8 mouse cellular contexts compared by ENCODE assay signal in genomic region chr7:45305275-45305674, GRCm38 (mm10). TPM values are rescaled to one million over a fixed set of nuclear protein-coding genes. Genes with fewer than 3 reads are reported as not detected.
DNase-seq lines count a peak whose midpoint lies in the region; ATAC-seq lines count a peak whose summit lies in the region.

No protein-coding gene starts in this region.

- H3K4me1 ChIP-seq in limb, embryonic 12.5 days (replicated peaks): peaks cover 15% of the 10 kb centered on the region
- H3K4me1 ChIP-seq in midbrain, embryonic 12.5 days: peaks cover 18% of the 10 kb centered on the region; the same call in 1 of the 2 replicates

- peak overlapping the region; percentile 26 for H3K4me3 ChIP-seq in limb, embryonic 12.5 days (replicated peaks)
- H3K4me3 ChIP-seq in midbrain, embryonic 12.5 days: peak overlapping the region; percentile 31

- H3K9ac ChIP-seq in limb, embryonic 12.5 days (replicated peaks): no peak overlapping the region
- peak overlapping the region; percentile 31; the same call in 1 of the 2 replicates for H3K9ac ChIP-seq in midbrain, embryonic 12.5 days (replicated peaks)

- 3% methylated on average over 17 of the region's 17 CpGs for WGBS in limb, embryonic 12.5 days
- whole genome bisulfite sequencing in midbrain, embryonic 12.5 days: 4% methylated on average over 17 of the region's 17 CpGs

- peak overlapping the region; percentile 44 for H3K4me2 ChIP-seq in limb, embryonic 12.5 days
- peak overlapping the region; percentile 51 for H3K4me2 ChIP-seq in midbrain, embryonic 12.5 days (replicated peaks)

- ATAC-seq in common myeloid progenitor, adult 5-6 weeks (replicated peaks; ENCODE audit: low read depth, poor library complexity, severe bottlenecking): peak; percentile 59
- no peak for ATAC-seq in limb, embryonic 12.5 days (ENCODE audit: insufficient number of reproducible peaks, insufficient read depth, low FRiP score, low TSS enrichment, low read depth)
- peak; percentile 61 for ATAC-seq in midbrain, embryonic 12.5 days (ENCODE audit: low FRiP score, low read depth)

- peaks cover 22% of the 10 kb centered on the region for H3K36me3 ChIP-seq in limb, embryonic 12.5 days
- H3K36me3 ChIP-seq in midbrain, embryonic 12.5 days: no peaks in the 10 kb centered on the region

- peak; percentile 35 for DNase-seq in 3T3-L1 (ENCODE audit: low read depth, low spot score)
- DNase-seq in ZHBTc4 (ENCODE audit: low read depth, low spot score): peak; percentile 93
- peak; percentile 61 for DNase-seq in gastrocnemius, postnatal 14 days
- DNase-seq in kidney, adult 9 months: peak; percentile 82
- peak; percentile 14 to 68 for DNase-seq in spleen, postnatal 10 days (ENCODE audit: low spot score in 2 of 2)

- H3K9me3 ChIP-seq in limb, embryonic 12.5 days: no peaks in the 10 kb centered on the region
- H3K9me3 ChIP-seq in midbrain, embryonic 12.5 days: no peaks in the 10 kb centered on the region

- H3K27me3 ChIP-seq in limb, embryonic 12.5 days: peaks cover 9% of the 10 kb centered on the region
- H3K27me3 ChIP-seq in midbrain, embryonic 12.5 days: peaks cover 15% of the 10 kb centered on the region; the same call in 1 of the 2 replicates

- intact Hi-C loops in gastrocnemius, postnatal 14 days (cut with DNase I; ENCODE audit: low total_unique reads): no loop called here

- H3K27ac ChIP-seq in limb, embryonic 12.5 days: no peak overlapping the region
- no peak overlapping the region for H3K27ac ChIP-seq in midbrain, embryonic 12.5 days (replicated peaks)

RNA-seq across cellular contexts. Expression of gene Slc6a21, which starts 28.0 kb away (rescaled TPM):
- not detected in 2 replicates for total RNA-seq in common myeloid progenitor, adult 5-6 weeks (2017)
- not detected for total RNA-seq in gastrocnemius, postnatal 14 days (2021)
- polyA plus RNA-seq in limb, embryonic 12.5 days (2016; fragmentation: Nextera tagmentation; extraction: Ambion mirVana): not detected in 2 replicates
- polyA plus RNA-seq in midbrain, embryonic 12.5 days (2016; fragmentation: Nextera tagmentation; extraction: Ambion mirVana): not detected in 2 replicates

RNA-seq across cellular contexts. Expression of gene Trpm4, which starts 28.3 kb away (rescaled TPM):
- 3.1 and 3.4 TPM in 2 replicates for total RNA-seq in common myeloid progenitor, adult 5-6 weeks (2017)
- total RNA-seq in gastrocnemius, postnatal 14 days (2021): 10 to 100 TPM; 23.5 to 24.5 TPM
- 14.0 and 16.1 TPM in 2 replicates for polyA plus RNA-seq in limb, embryonic 12.5 days (2016; fragmentation: Nextera tagmentation; extraction: Ambion mirVana)
- 7.9 and 8.2 TPM in 2 replicates for polyA plus RNA-seq in midbrain, embryonic 12.5 days (2016; fragmentation: Nextera tagmentation; extraction: Ambion mirVana)

RNA-seq across cellular contexts. Expression of gene Hrc, which starts 29.8 kb away (rescaled TPM):
- 0.41 TPM in 1 of 2 replicates, not detected in the other for total RNA-seq in common myeloid progenitor, adult 5-6 weeks (2017)
- 100 to 1,000 TPM; 711 to 744 TPM for total RNA-seq in gastrocnemius, postnatal 14 days (2021)
- 1.8 and 1.9 TPM in 2 replicates for polyA plus RNA-seq in limb, embryonic 12.5 days (2016; fragmentation: Nextera tagmentation; extraction: Ambion mirVana)
- 0.24 TPM in 1 of 2 replicates, not detected in the other for polyA plus RNA-seq in midbrain, embryonic 12.5 days (2016; fragmentation: Nextera tagmentation; extraction: Ambion mirVana)

Comparison
In these comparisons a context has a peak if more than half of its experiments do, and no peak if none do; other contexts are left out.
1. DNase-seq: peak in every context shown above with its lines; median percentile 93 in ZHBTc4; 82 in kidney, adult 9 months; 61 in gastrocnemius, postnatal 14 days; 41 in spleen, postnatal 10 days; 35 in 3T3-L1.
2. RNA of gene Hrc, which starts 29.8 kb away (total RNA-seq): 711 to 744 TPM in gastrocnemius, postnatal 14 days; 0.41 TPM in common myeloid progenitor, adult 5-6 weeks; every median in the first group is over 100 times any median in the second.